Mouse (Mus musculus) embryonic facial prominence, embryonic 11.5 days (tissue): ENCODE results near the gene Lmo2. TPM values are rescaled to one million over a fixed set of nuclear protein-coding genes. Genes with fewer than 3 reads are reported as not detected.
A peak's percentile ranks its signal among the peaks of the same experiment; 100 is the strongest.
"Not testable (repeated sequence)": the region's sequence is repeated elsewhere in the genome, so short reads cannot be mapped to it uniquely, and the experiment has no call there.

ENCODE experiments used
- ATAC-seq: fragments of 200-750 bp; cut with Nextera tagmentation; replicated peaks from 2 replicates; pipeline ENCODE4 v1.8.0; 2017; ENCODE audit warnings: low read depth; ENCODE audit not compliant: insufficient number of reproducible peaks, low FRiP score, low TSS enrichment
- DNase-seq: peaks from one replicate; pipeline ENCODE4 v3.0.0-alpha.2; 2015; ENCODE audit warnings: low spot score
- H3K27ac ChIP-seq: fragments of 300-500 bp; sonication (generic); replicated peaks from 2 replicates; pipeline ENCODE4 v1.5.1; 2014; ENCODE audit warnings: mild to moderate bottlenecking, low read depth, low read length, control low read depth
- H3K27me3 ChIP-seq: fragments of 300-500 bp; sonication (generic); 2 replicates; pipeline ENCODE4 v1.6.1; 2014; ENCODE audit warnings: mild to moderate bottlenecking, low read length, moderate library complexity, mixed read lengths; ENCODE audit not compliant: control insufficient read depth, insufficient read depth
- H3K36me3 ChIP-seq: fragments of 300-500 bp; sonication (generic); replicated peaks from 2 replicates; pipeline ENCODE4 v1.6.1; 2014; ENCODE audit warnings: low read depth, mild to moderate bottlenecking, low read length, moderate library complexity, mixed read lengths; ENCODE audit not compliant: control insufficient read depth, insufficient read depth
- H3K4me1 ChIP-seq: fragments of 300-500 bp; sonication (generic); 2 replicates; pipeline ENCODE4 v1.6.1; 2014; ENCODE audit warnings: low read length, mixed read lengths; ENCODE audit not compliant: control insufficient read depth, insufficient read depth
- H3K4me2 ChIP-seq: fragments of 300-500 bp; sonication (generic); 2 replicates; pipeline ENCODE4 v1.6.1; 2014; ENCODE audit warnings: low read depth, mild to moderate bottlenecking, control low read depth, low read length, moderate library complexity
- H3K4me3 ChIP-seq: fragments of 300-500 bp; sonication (generic); 2 replicates; pipeline ENCODE4 v1.5.1; 2014; ENCODE audit warnings: low read depth, low read length, control low read depth
- H3K9ac ChIP-seq: fragments of 300-500 bp; sonication (generic); replicated peaks from 2 replicates; pipeline ENCODE4 v1.6.1; 2014; ENCODE audit warnings: mild to moderate bottlenecking, control low read depth, low read length
- H3K9me3 ChIP-seq: fragments of 300-500 bp; sonication (generic); replicated peaks from 2 replicates; pipeline ENCODE4 v1.6.1; 2016; ENCODE audit warnings: mild to moderate bottlenecking, low read length, inconsistent platforms, mixed read lengths; ENCODE audit not compliant: control insufficient read depth
- WGBS: fragments of 180-500 bp; shearing (Covaris S2); extraction: QIAGEN DNeasy Blood & Tissue Kit; methylation state at CpG from one replicate; pipeline ENCODE4 v1.1.7; 2014; 5-methylcytosine and 5-hydroxymethylcytosine counted together
- polyA plus RNA-seq: library from polyadenylated mRNA; unstranded; fragments of >200 nt; fragmentation: Nextera tagmentation; extraction: Ambion mirVana; gene quantifications from 2 replicates; pipeline ENCODE4 v1.2.1, GENCODE M21; 2014

The Lmo2 gene
- polyA plus RNA-seq, 1 experiment from 2014 or later, result 16.2 TPM

DNA sequence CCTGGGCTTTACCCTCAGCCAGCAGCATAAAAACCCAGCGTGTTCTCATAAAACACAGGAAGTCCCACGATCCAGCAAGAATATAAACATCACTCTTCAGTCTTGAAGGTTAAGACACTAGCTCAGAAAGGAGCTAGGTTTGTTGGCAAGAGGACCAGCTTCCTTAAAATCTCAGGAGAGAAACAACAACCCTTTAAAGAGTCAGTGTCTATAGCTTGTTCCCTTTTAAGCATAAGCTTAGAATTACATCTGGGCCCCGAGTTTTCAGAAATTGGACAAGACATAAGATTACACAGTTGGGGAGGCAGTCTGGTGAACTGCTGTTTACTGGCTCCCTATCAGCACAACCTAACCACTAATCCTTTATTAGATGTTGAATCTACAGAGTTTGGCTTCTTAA lies 14.1 kb downstream of the Lmo2 start:
- H3K27me3 ChIP-seq, result peaks cover 16% of the 10 kb centered on the region
- no peak for DNase-seq
- no peak overlapping the region for H3K9ac ChIP-seq
- 22% methylated on average over 3 of the region's 3 CpGs for WGBS
- no peaks in the 10 kb centered on the region for H3K36me3 ChIP-seq
- H3K27ac ChIP-seq, result no peak overlapping the region
- no peaks in the 10 kb centered on the region for H3K9me3 ChIP-seq
- H3K4me2 ChIP-seq, result no peak overlapping the region
- H3K4me3 ChIP-seq, result no peak overlapping the region; the same call in 1 of the 2 replicates
- ATAC-seq, result no peak
- H3K4me1 ChIP-seq, result no peaks in the 10 kb centered on the region; the same call in 1 of the 2 replicates

DNA sequence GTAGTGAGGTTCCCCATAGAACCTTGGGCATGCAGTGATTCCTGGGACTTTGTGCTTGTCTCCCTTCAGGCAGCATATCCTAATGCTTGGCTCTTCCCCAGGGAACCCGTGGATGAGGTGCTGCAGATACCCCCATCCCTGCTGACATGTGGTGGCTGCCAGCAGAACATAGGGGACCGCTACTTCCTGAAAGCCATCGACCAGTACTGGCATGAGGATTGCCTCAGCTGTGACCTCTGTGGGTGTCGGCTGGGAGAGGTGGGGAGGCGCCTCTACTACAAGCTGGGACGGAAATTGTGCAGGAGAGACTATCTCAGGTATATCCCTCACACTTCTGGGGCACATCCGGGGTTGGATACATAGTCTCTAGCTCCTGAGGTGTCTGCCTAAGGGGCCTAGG lies 18.1 kb downstream of the Lmo2 start:
- Histone ChIP-seq H3K27me3 (peaks cover 7% of the 10 kb centered on the region), H3K4me3 (no peak overlapping the region), H3K4me1 (no peaks in the 10 kb centered on the region), H3K4me2 (no peak overlapping the region), H3K9me3 (no peaks in the 10 kb centered on the region), H3K9ac (no peak overlapping the region), H3K36me3 (no peaks in the 10 kb centered on the region), H3K27ac (no peak overlapping the region)
- WGBS, result 82% methylated on average over 7 of the region's 7 CpGs
- DNase-seq, result no peak
- no peak for ATAC-seq

DNA sequence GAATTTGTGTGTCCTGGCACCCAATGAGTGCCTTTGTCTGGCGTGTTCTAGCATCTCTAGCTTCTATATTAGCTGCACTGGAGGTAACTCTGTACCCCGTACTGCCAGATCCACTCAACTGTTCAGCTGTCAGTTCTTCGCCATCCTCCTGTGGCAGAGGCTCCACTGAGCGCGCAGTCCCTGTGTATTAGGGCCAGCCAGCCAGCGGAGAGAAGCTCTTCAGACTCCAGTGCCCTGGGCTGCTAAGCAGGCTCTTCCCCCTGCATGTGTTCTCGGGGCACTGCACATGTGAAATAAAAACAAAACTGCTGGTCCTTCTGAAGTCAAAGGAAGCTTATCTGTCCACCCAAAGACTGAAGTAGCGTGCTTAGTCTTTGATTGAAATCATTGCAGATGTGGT lies 19.4 kb downstream of the Lmo2 start:
- ATAC-seq (no peak), DNase-seq (no peak)
- Histone ChIP-seq H3K4me1 (no peaks in the 10 kb centered on the region), H3K36me3 (no peaks in the 10 kb centered on the region), H3K9me3 (no peaks in the 10 kb centered on the region), H3K4me3 (no peak overlapping the region), H3K4me2 (no peak overlapping the region), H3K27ac (no peak overlapping the region), H3K27me3 (no peaks in the 10 kb centered on the region; the same call in 1 of the 2 replicates), H3K9ac (no peak overlapping the region)
- 70% methylated on average over 8 of the region's 8 CpGs for WGBS

DNA sequence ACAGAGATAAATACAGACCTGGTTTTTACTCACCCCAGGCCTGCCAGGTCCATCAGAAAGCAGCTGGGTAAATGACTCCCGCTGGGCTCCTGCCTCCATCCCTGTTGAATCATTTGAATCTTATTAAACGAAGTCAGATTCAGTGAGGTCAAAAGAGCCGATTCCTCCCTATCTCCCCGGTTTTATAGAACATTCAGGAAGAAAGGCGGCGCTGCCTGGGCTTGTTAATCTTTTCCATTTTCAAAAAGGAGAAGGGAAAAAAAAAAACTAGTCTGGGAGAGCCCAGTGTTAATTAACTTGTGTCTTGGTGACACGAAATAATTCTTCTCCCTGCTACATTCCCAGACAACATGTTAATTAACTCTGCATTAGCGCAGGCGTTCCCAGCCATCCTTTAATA lies 19.9 kb downstream of the Lmo2 start:
- no peaks in the 10 kb centered on the region for H3K27me3 ChIP-seq

DNA sequence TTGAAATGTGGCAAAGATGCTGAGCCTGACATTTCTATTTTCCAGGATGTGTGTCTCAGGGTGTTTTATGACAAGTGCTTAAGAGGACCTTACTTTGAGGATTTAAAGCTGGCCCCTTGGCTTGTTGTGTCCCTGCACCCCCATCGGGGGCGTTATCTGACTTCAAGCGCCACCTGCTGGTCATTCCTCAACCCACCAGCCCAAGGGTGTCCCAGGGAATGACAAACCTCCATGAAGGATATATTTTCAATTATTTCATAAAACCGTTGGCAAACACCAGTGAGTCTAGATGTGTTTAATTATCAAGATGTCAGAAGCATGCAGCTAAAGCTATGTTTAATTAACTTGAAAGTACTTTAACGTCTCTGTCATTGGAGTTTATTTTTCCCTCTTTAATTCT lies 24.5 kb downstream of the Lmo2 start:
- no peak overlapping the region for H3K9ac ChIP-seq
- peak; percentile 88 for DNase-seq
- H3K9me3 ChIP-seq, result no peaks in the 10 kb centered on the region
- ATAC-seq, result peak; percentile 82; the same call in 1 of the 2 replicates
- H3K27ac ChIP-seq, result no peak overlapping the region
- no peak overlapping the region for H3K4me3 ChIP-seq
- WGBS, result 6% methylated on average over 5 of the region's 5 CpGs
- H3K27me3 ChIP-seq, result no peaks in the 10 kb centered on the region
- H3K4me1 ChIP-seq, result no peaks in the 10 kb centered on the region
- no peak overlapping the region for H3K4me2 ChIP-seq
- H3K36me3 ChIP-seq, result no peaks in the 10 kb centered on the region

More for the DNA sequence above, 19.9 kb downstream of the Lmo2 start:
- ATAC-seq (no peak), DNase-seq (no peak)
- WGBS, result 59% methylated on average over 9 of the region's 9 CpGs
- Histone ChIP-seq H3K27ac (no peak overlapping the region), H3K4me2 (no peak overlapping the region), H3K9ac (no peak overlapping the region), H3K36me3 (no peaks in the 10 kb centered on the region), H3K4me3 (no peak overlapping the region), H3K4me1 (no peaks in the 10 kb centered on the region), H3K9me3 (no peaks in the 10 kb centered on the region)

DNA sequence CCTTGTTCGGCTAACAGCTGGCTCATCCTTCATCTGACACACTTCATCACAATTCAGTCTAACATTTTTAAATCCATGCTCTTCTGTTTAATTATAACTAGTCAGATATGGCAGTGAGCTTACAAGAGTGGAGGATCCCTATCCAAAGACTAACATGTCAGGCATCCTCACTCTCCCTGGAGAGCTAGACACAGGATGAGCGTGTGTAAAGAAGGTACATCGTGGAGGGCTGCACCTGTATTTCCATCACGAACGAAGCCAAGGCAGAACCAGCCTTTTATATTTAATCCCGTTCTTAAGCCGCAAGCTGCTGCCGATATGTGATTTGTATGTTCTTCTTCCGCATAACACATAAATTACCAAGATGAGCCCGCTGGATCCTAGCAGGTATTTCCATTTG lies 25.4 kb downstream of the Lmo2 start:
- H3K4me1 ChIP-seq, result no peaks in the 10 kb centered on the region
- no peak overlapping the region for H3K4me3 ChIP-seq
- no peak for ATAC-seq
- no peaks in the 10 kb centered on the region for H3K9me3 ChIP-seq
- no peak overlapping the region for H3K9ac ChIP-seq
- H3K27me3 ChIP-seq, result no peaks in the 10 kb centered on the region
- WGBS, result 90% methylated on average over 10 of the region's 10 CpGs
- no peak overlapping the region for H3K27ac ChIP-seq
- H3K4me2 ChIP-seq, result no peak overlapping the region
- DNase-seq, result no peak
- no peaks in the 10 kb centered on the region for H3K36me3 ChIP-seq

DNA sequence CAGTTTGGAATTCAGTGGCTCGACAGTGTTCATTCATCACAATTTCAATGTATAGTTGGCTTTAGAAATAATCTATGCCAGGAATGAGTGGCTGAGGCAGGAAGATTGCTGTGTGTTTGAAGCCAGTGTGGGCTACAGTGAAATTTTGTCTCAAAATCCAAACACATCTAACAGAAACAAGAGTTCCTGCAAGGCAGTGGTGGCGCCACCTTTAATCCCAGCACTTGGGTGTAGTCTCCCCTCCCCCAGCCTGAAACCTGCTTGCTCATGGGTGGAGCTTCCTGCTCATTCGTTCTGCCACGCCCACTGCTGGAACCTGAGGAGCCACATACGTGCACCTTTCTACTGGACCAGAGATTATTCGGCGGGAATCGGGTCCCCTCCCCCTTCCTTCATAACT lies 29.8 kb downstream of the Lmo2 start:
- WGBS, result 64% methylated on average over 5 of the region's 8 CpGs
- not testable (repeated sequence) for H3K4me1 ChIP-seq, H3K4me2 ChIP-seq, H3K4me3 ChIP-seq, ATAC-seq, H3K36me3 ChIP-seq, H3K27ac ChIP-seq, DNase-seq, H3K27me3 ChIP-seq, H3K9me3 ChIP-seq, H3K9ac ChIP-seq

DNA sequence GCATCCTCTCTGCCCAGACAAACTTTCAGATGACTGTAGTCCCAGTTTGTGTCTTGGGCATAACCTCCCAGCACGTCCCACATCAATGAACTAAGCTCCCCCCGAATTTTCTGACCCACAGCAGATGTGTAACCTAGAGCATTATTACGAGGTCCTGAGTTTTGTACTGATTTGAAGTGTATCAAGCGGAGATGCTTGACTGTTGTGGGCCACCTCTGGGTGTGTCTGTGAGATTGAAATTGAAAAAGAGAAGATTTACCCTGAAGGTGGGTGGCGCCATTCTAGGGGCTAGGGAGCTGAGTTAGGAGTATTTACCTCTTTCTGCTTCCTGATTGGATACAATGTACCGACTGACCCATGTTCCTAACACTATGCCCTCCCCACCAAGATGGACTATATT lies 31.9 kb downstream of the Lmo2 start:
- Histone ChIP-seq H3K4me1 (no peaks in the 10 kb centered on the region), H3K4me3 (no peak overlapping the region), H3K27ac (no peak overlapping the region), H3K9me3 (no peaks in the 10 kb centered on the region), H3K27me3 (no peaks in the 10 kb centered on the region), H3K4me2 (no peak overlapping the region), H3K36me3 (no peaks in the 10 kb centered on the region), H3K9ac (no peak overlapping the region)
- DNase-seq (no peak), ATAC-seq (no peak)
- 88% methylated on average over 6 of the region's 6 CpGs for WGBS
